Mouse (Mus musculus) mature B cell (primary cell): Measurements from ENCODE around the gene Lamb1.

Experiments used
- in situ Hi-C: fragments of 300-500 bp; cut with MboI; formaldehyde crosslinking; loops from 2 replicates; pipeline ENCODE4 v1.14.3; 2019

Gene Lamb1

GRCm38 (mm10) chr12:31265005-31265721 is at the start of gene Lamb1:
Gene Lamb1, plus strand, starts transcription at chr12:31265234.
- in situ Hi-C loops = no loop called here

- in situ Hi-C loops = no loop called here
Measured at GRCm38 (mm10) chr12:31217232-31217631, 47.8 kb upstream of the Lamb1 start.

- in situ Hi-C loops = no loop called here
Measured at GRCm38 (mm10) chr12:31218774-31219173, 46.3 kb upstream of the Lamb1 start.

GRCm38 (mm10) chr12:31221522-31221921 is 43.5 kb upstream of the Lamb1 start:
- in situ Hi-C loops = no loop called here

- in situ Hi-C loops = no loop called here
Measured at GRCm38 (mm10) chr12:31222282-31222681, 42.8 kb upstream of the Lamb1 start.

GRCm38 (mm10) chr12:31222741-31223140 is 42.3 kb upstream of the Lamb1 start:
- in situ Hi-C loops = no loop called here

- in situ Hi-C loops = no loop called here
Measured at GRCm38 (mm10) chr12:31225451-31225850, 39.6 kb upstream of the Lamb1 start.

GRCm38 (mm10) chr12:31227167-31227566 is 37.9 kb upstream of the Lamb1 start:
- in situ Hi-C loops = no loop called here

- in situ Hi-C loops = no loop called here
Measured at GRCm38 (mm10) chr12:31228878-31229277, 36.2 kb upstream of the Lamb1 start.

- in situ Hi-C loops = no loop called here
Measured at GRCm38 (mm10) chr12:31232635-31233034, 32.4 kb upstream of the Lamb1 start.

GRCm38 (mm10) chr12:31235018-31235417 is 30.0 kb upstream of the Lamb1 start:
- in situ Hi-C loops = no loop called here

- in situ Hi-C loops = no loop called here
Measured at GRCm38 (mm10) chr12:31236861-31237595, 28.0 kb upstream of the Lamb1 start.

GRCm38 (mm10) chr12:31239031-31239583 is 25.9 kb upstream of the Lamb1 start:
- in situ Hi-C loops = no loop called here

GRCm38 (mm10) chr12:31239798-31240197 is 25.2 kb upstream of the Lamb1 start:
- in situ Hi-C loops = no loop called here

GRCm38 (mm10) chr12:31240470-31240869 is 24.6 kb upstream of the Lamb1 start, which contains the start of gene Gm6993:
Gene Gm6993, plus strand, starts transcription at chr12:31240770.
- in situ Hi-C loops = no loop called here

- in situ Hi-C loops = no loop called here
Measured at GRCm38 (mm10) chr12:31241595-31242342, 23.3 kb upstream of the Lamb1 start.

GRCm38 (mm10) chr12:31244001-31244400 is 21.0 kb upstream of the Lamb1 start:
- in situ Hi-C loops = no loop called here

GRCm38 (mm10) chr12:31244691-31245090 is 20.3 kb upstream of the Lamb1 start:
- in situ Hi-C loops = no loop called here

- in situ Hi-C loops = no loop called here
Measured at GRCm38 (mm10) chr12:31246153-31246552, 18.9 kb upstream of the Lamb1 start.

GRCm38 (mm10) chr12:31246615-31247014 is 18.4 kb upstream of the Lamb1 start:
- in situ Hi-C loops = no loop called here

GRCm38 (mm10) chr12:31248165-31248564 is 16.9 kb upstream of the Lamb1 start:
- in situ Hi-C loops = no loop called here

GRCm38 (mm10) chr12:31248681-31249080 is 16.4 kb upstream of the Lamb1 start:
- in situ Hi-C loops = no loop called here
